Mouse (Mus musculus) liver, adult 2 months (tissue): ENCODE results near the gene Cdh4.

Experiments
- CTCF ChIP-seq: fragments of 200-500 bp; IDR thresholded peaks from 2 replicates; pipeline ENCODE4 v1.5.1; 2011; ENCODE audit warnings: low read depth, low read length, control low read depth
- POLR2A ChIP-seq: fragments of 200-500 bp; IDR thresholded peaks from 2 replicates; pipeline ENCODE4 v1.6.1; 2011; ENCODE audit warnings: low read length, control low read depth; ENCODE audit not compliant: insufficient read depth; ENCODE audit errors: extremely low read depth

DNA sequence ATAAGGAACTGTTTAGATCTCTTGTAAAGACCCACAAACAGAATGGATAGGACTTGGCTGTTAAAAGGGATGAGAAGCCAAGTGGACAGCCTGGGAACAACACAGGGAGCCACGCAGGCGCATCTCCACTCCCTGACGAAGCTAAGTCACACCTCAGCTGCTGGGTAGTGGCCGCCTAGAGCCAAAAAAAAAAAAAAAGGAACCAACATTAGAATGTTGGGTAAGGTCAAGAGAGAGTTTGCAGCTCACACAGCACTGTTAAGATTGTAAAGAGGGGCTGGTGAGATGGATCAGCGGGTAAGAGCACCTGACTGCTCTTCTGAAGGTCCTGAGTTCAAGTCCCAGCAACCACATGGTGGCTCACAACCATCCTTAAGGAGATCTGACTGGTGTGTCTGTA, 506.6 kb downstream of the Cdh4 start:
- TF ChIP-seq POLR2A (no peak), CTCF (no peak)
